Mouse (Mus musculus) liver, embryonic 14.5 days (tissue): ENCODE measurements around the gene Dedd2. TPM values are rescaled to one million over a fixed set of nuclear protein-coding genes. Genes with fewer than 3 reads are reported as not detected.
A peak's percentile ranks its signal among the peaks of the same experiment; 100 is the strongest.

Experiments
- ATAC-seq: fragments of 200-750 bp; cut with Nextera tagmentation; 2 replicates; pipeline ENCODE4 v1.8.0; 2017; ENCODE audit warnings: moderate number of reproducible peaks, mild to moderate bottlenecking, moderate library complexity; ENCODE audit not compliant: insufficient read depth
- DNase-seq, 3 experiments: peaks; one replicate each; pipeline ENCODE4 v3.0.0-alpha.2; 2012 to 2013; ENCODE audit warnings: low read depth in 3 of 3, low spot score in 3 of 3
- H3K27ac ChIP-seq: fragments of 300-500 bp; sonication (generic); 2 replicates; pipeline ENCODE4 v1.5.1; 2014; ENCODE audit warnings: moderate library complexity, mild to moderate bottlenecking, control low read depth, inconsistent platforms
- H3K27me3 ChIP-seq: fragments of 300-500 bp; sonication (generic); 2 replicates; pipeline ENCODE4 v1.6.1; 2014; ENCODE audit warnings: mild to moderate bottlenecking, low read length, moderate library complexity; ENCODE audit not compliant: control insufficient read depth, insufficient read depth
- H3K36me3 ChIP-seq: fragments of 300-500 bp; sonication (generic); replicated peaks from 2 replicates; pipeline ENCODE4 v1.6.1; 2014; ENCODE audit warnings: low read depth; ENCODE audit not compliant: control insufficient read depth, insufficient read depth
- H3K4me1 ChIP-seq, 2 experiments: fragments of 200-500 bp in 1 of 2; fragments of 300-500 bp in 1 of 2; sonication (generic) in 1 of 2; replicated peaks; 2 replicates each; pipeline ENCODE4 v1.6.1; 2012 to 2014; ENCODE audit warnings: antibody characterized with exemption in 1 of 2, inconsistent platforms in 1 of 2, low read length in 1 of 2; ENCODE audit not compliant: control insufficient read depth in 2 of 2, insufficient read depth in 2 of 2
- H3K4me2 ChIP-seq: fragments of 300-500 bp; sonication (generic); 2 replicates; pipeline ENCODE4 v1.6.1; 2014; ENCODE audit warnings: low read depth, mild to moderate bottlenecking, control low read depth, moderate library complexity
- H3K4me3 ChIP-seq, 2 experiments: fragments of 200-500 bp in 1 of 2; fragments of 300-500 bp in 1 of 2; sonication (generic) in 1 of 2; 2 replicates each; pipeline ENCODE4 v1.5.1; 2012 to 2014; ENCODE audit warnings: low read depth in 2 of 2, low read length in 2 of 2, mild to moderate bottlenecking in 2 of 2, control low read depth in 1 of 2, inconsistent platforms in 1 of 2, moderate library complexity in 1 of 2; ENCODE audit not compliant: insufficient read depth in 1 of 2
- H3K9ac ChIP-seq: fragments of 300-500 bp; sonication (generic); replicated peaks from 2 replicates; pipeline ENCODE4 v1.6.1; 2014; ENCODE audit warnings: mild to moderate bottlenecking, control low read depth, moderate library complexity
- H3K9me3 ChIP-seq: fragments of 300-500 bp; sonication (generic); 2 replicates; pipeline ENCODE4 v1.6.1; 2016; ENCODE audit warnings: low read length, mixed read lengths; ENCODE audit not compliant: control insufficient read depth
- CTCF ChIP-seq: IDR thresholded peaks from 2 replicates; pipeline ENCODE4 v1.5.1; 2016; ENCODE audit warnings: antibody characterized with exemption, low read depth, control low read depth
- EP300 ChIP-seq: IDR thresholded peaks from 2 replicates; pipeline ENCODE4 v1.6.1; 2016; ENCODE audit warnings: antibody characterized with exemption, low read depth
- WGBS: fragments of 180-500 bp; shearing (Covaris S2); extraction: QIAGEN DNeasy Blood & Tissue Kit; methylation state at CpG from one replicate; pipeline ENCODE4 v1.1.7; 2014; ENCODE audit not compliant: insufficient replicate concordance; 5-methylcytosine and 5-hydroxymethylcytosine counted together
- polyA plus RNA-seq, 2 experiments: library from polyadenylated mRNA; depleted of rRNA in 1 of 2; stranded (reverse) in 1 of 2; unstranded in 1 of 2; fragments of >200 nt; fragmentation: Nextera tagmentation in 1 of 2; extraction: Ambion mirVana in 1 of 2; gene quantifications; 2 replicates each; pipeline versions ENCODE4 v1.2.1 to v1.2.3; 2012 to 2014

The Dedd2 gene
- 26.9 and 27.9 TPM in 2 replicates for polyA plus RNA-seq (2012; rRNA removed)
- polyA plus RNA-seq (2014; fragmentation: Nextera tagmentation; extraction: Ambion mirVana): 20.8 and 22.7 TPM in 2 replicates

- H3K36me3 ChIP-seq: peaks cover 53% of the 10 kb centered on the region
- H3K4me2 ChIP-seq: peak within 1 kb of the TSS; percentile 98
- WGBS: 3% methylated on average over 20 of the region's 20 CpGs
- TF ChIP-seq EP300 (no peak), CTCF (no peak)
- H3K9me3 ChIP-seq: no peaks in the 10 kb centered on the region
- no peaks in the 10 kb centered on the region for H3K27me3 ChIP-seq
- peak; percentile 33; the same call in 1 of the 2 replicates for ATAC-seq
- DNase-seq: peak; percentile 54 to 67 (median 58)
- H3K9ac ChIP-seq: peak within 1 kb of the TSS; percentile 99
- peaks cover 35% of the 10 kb centered on the region in 2 experiments for H3K4me1 ChIP-seq
- peak within 1 kb of the TSS; percentile 99 for H3K27ac ChIP-seq
- H3K4me3 ChIP-seq: peak within 1 kb of the TSS; percentile 87 to 99
Measured at GRCm38 (mm10) chr7:25220457-25221101, at the start of gene Dedd2. Gene Dedd2, minus strand, starts transcription at chr7:25220615.

GRCm38 (mm10) chr7:25269545-25270271 is 49.3 kb upstream of the Dedd2 start:
- no peak for ATAC-seq
- Histone ChIP-seq H3K9me3 (no peaks in the 10 kb centered on the region), H3K36me3 (peaks cover 2% of the 10 kb centered on the region; the same call in 1 of the 2 replicates), H3K27me3 (no peaks in the 10 kb centered on the region), H3K4me2 (peak overlapping the region; percentile 94), H3K4me3 (peak overlapping the region in 1 of 2 experiments; percentile 68; a peak in 2 of 4 replicates), H3K9ac (peak overlapping the region; percentile 84), H3K27ac (peak overlapping the region; percentile 63), H3K4me1 (peaks cover 36 to 45% of the 10 kb centered on the region in 2 experiments)
- WGBS: 69% methylated on average over 8 of the region's 8 CpGs
- no peak for TF ChIP-seq CTCF
- no peak for TF ChIP-seq EP300
- DNase-seq: no peak

DNA sequence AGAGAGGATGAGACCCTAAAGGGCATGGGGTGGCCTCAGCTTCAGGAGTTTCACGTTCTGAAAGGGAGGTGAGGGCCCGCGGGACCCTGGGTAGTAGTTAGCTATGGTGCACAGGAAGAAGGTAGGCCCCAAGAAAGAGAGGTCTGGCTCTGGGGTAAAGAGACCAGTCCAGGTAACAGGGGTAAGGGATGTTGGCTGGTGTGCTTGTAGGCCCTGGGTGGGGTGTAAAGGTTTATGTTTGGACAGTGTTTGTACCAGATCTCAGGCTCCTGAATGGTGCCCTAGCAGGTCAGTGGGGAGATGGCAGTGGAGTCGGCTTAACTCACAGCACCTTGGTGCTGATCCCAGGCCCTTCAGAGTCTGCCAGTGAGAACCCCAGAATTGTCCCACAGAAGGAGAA is 48.6 kb upstream of the Dedd2 start:
- Histone ChIP-seq H3K4me1 (peaks cover 29 to 41% of the 10 kb centered on the region in 2 experiments), H3K27me3 (no peaks in the 10 kb centered on the region), H3K4me2 (peak overlapping the region; percentile 94), H3K27ac (peak overlapping the region; percentile 63), H3K36me3 (peaks cover 2% of the 10 kb centered on the region; the same call in 1 of the 2 replicates), H3K9ac (peak overlapping the region; percentile 84), H3K4me3 (peak overlapping the region; percentile 68 to 95), H3K9me3 (no peaks in the 10 kb centered on the region)
- TF ChIP-seq EP300: no peak
- no peak for TF ChIP-seq CTCF
- 25% methylated on average over 4 of the region's 4 CpGs for WGBS
- ATAC-seq (no peak), DNase-seq (no peak)

DNA sequence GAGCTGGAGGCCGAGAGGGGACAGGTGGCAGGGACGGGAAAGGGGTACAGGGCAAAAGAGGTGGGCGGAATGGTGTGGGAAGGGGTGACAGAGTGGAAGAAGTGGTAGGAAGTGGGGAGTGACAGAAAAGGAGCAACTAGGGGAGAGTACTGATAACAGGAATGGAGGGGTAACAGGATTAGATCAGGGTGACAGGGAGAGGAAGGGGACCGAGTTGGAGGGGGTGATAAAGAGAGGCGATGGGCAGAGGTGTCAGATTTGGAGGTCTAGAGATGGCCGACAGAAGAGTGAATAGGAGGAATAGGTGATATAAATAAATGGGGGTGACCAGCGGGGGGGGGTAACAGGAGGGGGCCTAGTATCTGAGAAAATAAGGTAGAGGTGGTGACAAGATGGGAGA is 48.2 kb upstream of the Dedd2 start:
- peaks cover 26 to 39% of the 10 kb centered on the region in 2 experiments for H3K4me1 ChIP-seq
- ATAC-seq (no peak), DNase-seq (no peak)
- H3K27ac ChIP-seq: peak overlapping the region; percentile 63
- peak overlapping the region; percentile 68 to 95 for H3K4me3 ChIP-seq
- H3K27me3 ChIP-seq: no peaks in the 10 kb centered on the region
- H3K9ac ChIP-seq: peak overlapping the region; percentile 84
- H3K36me3 ChIP-seq: peaks cover 2% of the 10 kb centered on the region; the same call in 1 of the 2 replicates
- peak overlapping the region; percentile 94 for H3K4me2 ChIP-seq
- H3K9me3 ChIP-seq: no peaks in the 10 kb centered on the region
- no peak for TF ChIP-seq CTCF
- no peak for TF ChIP-seq EP300
- WGBS: 0% methylated on average over 7 of the region's 7 CpGs
